Mouse (Mus musculus) megakaryocyte, embryonic 14.5 days (primary cell): ENCODE measurements around the gene Smarcd3. TPM values are rescaled to one million over a fixed set of nuclear protein-coding genes. Genes with fewer than 3 reads are reported as not detected.
A peak's percentile ranks its signal among the peaks of the same experiment; 100 is the strongest.

Experiments
- H3K27me3 ChIP-seq: replicated peaks from 2 replicates; pipeline ENCODE3; 2012; ENCODE audit warnings: inconsistent platforms
- H3K36me3 ChIP-seq: replicated peaks from 2 replicates; pipeline ENCODE3; 2012; ENCODE audit warnings: low read length, inconsistent platforms, mixed read lengths
- H3K4me1 ChIP-seq: 2 replicates; pipeline ENCODE4 v1.6.1; 2012; ENCODE audit warnings: inconsistent platforms
- H3K4me3 ChIP-seq: replicated peaks from 2 replicates; pipeline ENCODE3; 2012; ENCODE audit warnings: moderate library complexity, mild to moderate bottlenecking, inconsistent platforms
- H3K9me3 ChIP-seq: 2 replicates; pipeline ENCODE4 v1.6.1; 2012; ENCODE audit warnings: inconsistent platforms
- FLI1 ChIP-seq: IDR thresholded peaks from 2 replicates; pipeline ENCODE4 v1.6.1; 2012; ENCODE audit warnings: low read length, inconsistent platforms, mixed read lengths
- GATA1 ChIP-seq: IDR thresholded peaks from 3 replicates; pipeline ENCODE4 v1.6.1; 2012; ENCODE audit warnings: mixed read lengths, low read length, inconsistent platforms, borderline replicate concordance
- polyA plus RNA-seq: library from polyadenylated mRNA; stranded (reverse); fragments of >175 nt; gene quantifications from 2 replicates; pipeline ENCODE4 v1.2.3, GENCODE M21; 2012; ENCODE audit warnings: low replicate concordance; ENCODE audit not compliant: insufficient read depth

The Smarcd3 gene
- polyA plus RNA-seq, 1 experiment, result 0.76 TPM

GRCm38 (mm10) chr5:24605321-24605979 is 18.8 kb downstream of the Smarcd3 start:
- H3K36me3 ChIP-seq, result no peaks in the 10 kb centered on the region
- H3K4me3 ChIP-seq, result no peak overlapping the region
- H3K9me3 ChIP-seq, result no peaks in the 10 kb centered on the region
- H3K4me1 ChIP-seq, result peaks cover 33% of the 10 kb centered on the region
- peaks cover 100% of the 10 kb centered on the region for H3K27me3 ChIP-seq
- no peak for TF ChIP-seq GATA1
- no peak for TF ChIP-seq FLI1

DNA sequence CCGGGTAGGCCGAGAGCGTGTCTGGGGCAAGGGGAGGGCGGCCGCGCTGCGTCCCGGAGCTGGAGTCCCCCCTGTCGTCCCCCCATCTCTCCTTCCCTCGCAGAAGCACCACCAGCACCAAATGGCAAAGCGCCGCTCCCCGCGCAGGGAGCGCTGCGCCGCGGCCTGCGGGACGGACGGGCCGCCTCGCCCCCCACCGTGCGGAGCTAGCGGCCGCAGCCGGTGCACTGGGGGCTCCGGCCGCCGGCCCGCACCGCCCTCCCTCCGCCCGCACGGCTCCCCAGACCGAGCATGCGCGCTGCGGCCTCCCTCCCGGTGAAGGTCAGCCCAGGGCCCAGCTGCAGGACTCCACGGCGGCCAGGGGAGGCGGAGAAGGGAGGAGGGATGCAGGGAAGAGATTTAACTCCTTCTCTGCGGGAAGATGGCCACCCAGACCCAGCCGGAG is 19.5 kb downstream of the Smarcd3 start:
- Histone ChIP-seq H3K4me1 (peaks cover 33% of the 10 kb centered on the region), H3K27me3 (peaks cover 99% of the 10 kb centered on the region), H3K9me3 (no peaks in the 10 kb centered on the region), H3K36me3 (no peaks in the 10 kb centered on the region), H3K4me3 (peak overlapping the region; percentile 71)
- TF ChIP-seq FLI1 (no peak), GATA1 (no peak)

- no peaks in the 10 kb centered on the region for H3K36me3 ChIP-seq
- H3K9me3 ChIP-seq, result no peaks in the 10 kb centered on the region
- H3K4me3 ChIP-seq, result peak overlapping the region; percentile 71
- TF ChIP-seq FLI1 (no peak), GATA1 (no peak)
- H3K4me1 ChIP-seq, result peaks cover 33% of the 10 kb centered on the region
- peaks cover 99% of the 10 kb centered on the region for H3K27me3 ChIP-seq
Observed at GRCm38 (mm10) chr5:24604080-24604655, 20.0 kb downstream of the Smarcd3 start.

DNA sequence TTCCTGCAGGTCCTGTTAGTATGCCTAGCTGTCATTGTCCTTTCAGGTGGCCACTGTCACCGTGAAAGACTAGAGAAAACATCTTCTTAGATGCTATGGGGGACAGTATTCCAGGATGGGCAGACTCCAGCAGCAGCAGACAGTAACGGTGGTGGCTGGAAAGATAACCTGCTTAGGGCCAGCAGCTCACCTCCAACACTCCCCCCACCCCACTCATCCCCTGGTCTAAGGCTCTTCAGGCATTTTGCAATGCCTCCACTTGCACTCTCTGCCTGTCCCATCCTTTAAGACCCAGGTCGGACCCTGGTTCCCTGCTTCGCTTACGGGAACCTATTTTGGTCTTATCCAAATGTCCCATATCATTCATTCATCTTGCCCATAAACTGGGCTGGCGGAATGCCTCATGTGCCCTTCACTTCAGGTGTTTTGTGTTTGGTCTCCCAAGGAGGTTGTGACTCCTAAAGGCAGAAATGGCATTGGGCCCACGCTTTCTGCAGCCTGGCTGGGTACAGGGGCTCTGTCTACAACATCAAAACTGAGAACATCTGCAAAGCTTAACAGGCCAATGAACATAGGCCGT is 20.7 kb downstream of the Smarcd3 start:
- TF ChIP-seq FLI1 (no peak), GATA1 (no peak)
- Histone ChIP-seq H3K36me3 (no peaks in the 10 kb centered on the region), H3K4me1 (peaks cover 39% of the 10 kb centered on the region), H3K9me3 (no peaks in the 10 kb centered on the region), H3K4me3 (no peak overlapping the region), H3K27me3 (peaks cover 99% of the 10 kb centered on the region)

GRCm38 (mm10) chr5:24602751-24603343 is 21.4 kb downstream of the Smarcd3 start:
- Histone ChIP-seq H3K9me3 (no peaks in the 10 kb centered on the region), H3K27me3 (peaks cover 99% of the 10 kb centered on the region), H3K36me3 (no peaks in the 10 kb centered on the region), H3K4me1 (peaks cover 46% of the 10 kb centered on the region), H3K4me3 (peak overlapping the region; percentile 87)
- TF ChIP-seq GATA1, result no peak
- no peak for TF ChIP-seq FLI1

DNA sequence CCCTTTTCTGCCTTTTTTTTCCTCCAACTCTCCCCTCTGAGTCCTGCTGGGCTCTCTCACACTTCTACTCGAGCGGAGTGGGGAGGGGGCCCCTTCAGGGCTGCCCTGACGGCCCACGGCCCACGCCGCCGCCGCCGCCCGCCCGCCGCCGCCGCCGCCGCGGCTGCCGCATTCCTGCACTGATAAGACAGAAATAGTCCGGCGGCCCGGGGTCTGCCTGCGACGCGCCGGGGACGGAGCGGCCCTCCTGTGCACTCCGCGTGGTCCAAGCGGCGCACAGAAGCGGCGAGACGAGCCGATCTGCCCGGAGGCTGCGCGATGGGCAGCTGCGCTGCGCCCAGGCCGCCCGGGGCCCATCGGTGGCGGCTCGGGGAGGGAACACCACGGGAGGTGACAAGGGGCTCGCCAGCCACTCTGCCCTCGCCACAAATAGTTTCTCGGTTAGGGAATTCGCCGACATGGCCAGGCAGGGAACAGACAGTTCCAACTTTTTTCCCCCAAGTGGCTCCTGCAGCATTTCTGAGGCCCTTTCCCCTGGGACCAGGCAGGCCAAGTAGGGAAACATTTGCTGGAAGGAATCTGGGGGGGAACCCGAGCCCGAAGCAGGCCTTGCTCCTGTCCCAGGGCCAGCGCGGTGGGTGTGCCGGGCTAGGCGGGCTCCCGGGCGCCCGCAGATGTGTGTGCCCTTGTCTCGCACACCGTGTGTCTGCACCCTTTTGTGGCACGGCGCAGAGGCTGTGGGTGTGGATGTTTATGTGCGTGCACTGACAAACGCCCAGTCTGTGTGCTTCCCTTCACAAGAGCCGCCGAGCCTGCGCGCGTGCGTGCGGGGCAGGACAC is 22.1 kb downstream of the Smarcd3 start:
- peaks cover 93% of the 10 kb centered on the region for H3K27me3 ChIP-seq
- TF ChIP-seq FLI1 (no peak), GATA1 (no peak)
- H3K4me1 ChIP-seq, result peaks cover 50% of the 10 kb centered on the region
- no peaks in the 10 kb centered on the region for H3K9me3 ChIP-seq
- no peaks in the 10 kb centered on the region for H3K36me3 ChIP-seq
- H3K4me3 ChIP-seq, result peak overlapping the region; percentile 87

DNA sequence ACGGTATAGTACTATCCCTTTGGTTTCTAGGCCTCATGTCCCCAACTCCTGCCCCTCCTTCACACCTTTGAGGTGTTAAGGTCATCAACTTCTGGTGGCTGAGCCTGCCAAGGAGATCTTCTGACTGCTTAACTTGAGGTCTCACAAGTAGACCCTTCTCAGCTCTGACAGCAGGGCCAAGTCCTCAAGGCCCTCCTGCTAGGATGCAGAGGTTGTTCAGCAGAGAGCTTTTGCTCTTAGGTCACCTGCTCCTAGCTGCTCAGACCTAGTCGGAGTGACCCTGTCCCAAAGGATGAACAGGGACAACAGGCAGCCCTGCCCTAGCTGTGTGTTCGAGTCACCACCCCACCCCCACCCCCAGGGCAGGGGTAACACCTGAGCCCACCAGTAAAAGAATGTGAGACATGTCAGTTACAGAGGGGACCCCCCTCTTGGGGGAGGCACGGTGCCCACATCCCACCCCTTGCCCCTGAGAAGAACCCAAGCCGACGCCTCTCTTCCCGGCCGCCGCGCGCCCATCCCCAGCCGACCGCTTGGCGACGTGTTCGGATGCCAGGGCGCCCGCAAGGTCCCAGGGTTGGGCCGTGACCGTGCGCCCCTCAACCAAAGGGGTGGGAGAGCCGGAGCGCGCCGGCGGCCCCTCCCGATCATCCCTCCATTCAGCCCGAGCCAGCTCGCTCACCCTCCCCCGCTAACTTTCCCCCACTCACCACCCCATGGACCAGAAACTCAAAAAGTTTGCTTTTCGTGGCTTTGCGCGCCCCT is 23.0 kb downstream of the Smarcd3 start:
- Histone ChIP-seq H3K4me1 (peaks cover 59% of the 10 kb centered on the region), H3K36me3 (peaks cover under 1% of the 10 kb centered on the region), H3K27me3 (peaks cover 84% of the 10 kb centered on the region), H3K4me3 (peak overlapping the region; percentile 87), H3K9me3 (no peaks in the 10 kb centered on the region)
- no peak for TF ChIP-seq FLI1
- no peak for TF ChIP-seq GATA1

DNA sequence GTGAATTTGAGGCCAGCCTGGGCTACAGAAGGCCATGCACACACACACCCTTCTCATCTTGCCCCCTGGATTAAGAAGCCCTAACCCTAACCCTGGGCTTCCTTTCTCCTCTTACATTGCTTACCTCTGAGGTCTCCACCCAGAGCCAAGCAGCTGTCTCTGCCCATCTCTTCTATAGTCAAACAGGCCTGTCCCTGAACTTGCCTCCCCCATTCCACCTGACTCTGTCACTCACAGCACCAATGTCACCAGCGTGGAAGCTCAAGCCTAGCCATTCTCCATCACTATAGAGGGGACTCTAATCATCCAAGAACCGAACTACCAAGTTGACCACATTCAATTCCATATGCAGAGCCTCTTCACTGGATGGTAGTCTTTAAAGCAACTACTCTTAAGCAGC is 24.0 kb downstream of the Smarcd3 start:
- Histone ChIP-seq H3K4me3 (no peak overlapping the region), H3K4me1 (peaks cover 66% of the 10 kb centered on the region), H3K36me3 (peaks cover 9% of the 10 kb centered on the region), H3K9me3 (no peaks in the 10 kb centered on the region), H3K27me3 (peaks cover 74% of the 10 kb centered on the region)
- TF ChIP-seq FLI1 (no peak), GATA1 (no peak)

DNA sequence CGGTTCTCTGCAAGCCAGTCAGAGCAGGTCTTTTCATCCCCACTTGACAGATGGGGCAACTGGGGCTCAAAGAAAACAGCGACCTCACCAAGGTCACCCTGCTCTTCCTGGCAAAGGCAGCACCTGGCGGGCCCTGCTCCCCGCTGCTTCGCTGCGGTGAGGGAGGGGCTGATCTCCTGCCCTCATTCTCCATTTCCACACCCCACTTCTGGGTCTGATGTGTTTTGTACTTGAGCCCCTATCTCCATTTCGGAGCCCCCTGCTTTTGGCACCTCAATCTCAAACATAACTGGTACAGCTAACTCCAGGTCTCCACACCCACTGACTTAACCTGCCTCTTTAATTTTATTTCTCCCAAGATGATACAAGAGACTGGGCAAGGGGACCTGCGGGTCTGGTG is 25.1 kb downstream of the Smarcd3 start:
- H3K4me3 ChIP-seq, result no peak overlapping the region
- no peaks in the 10 kb centered on the region for H3K9me3 ChIP-seq
- H3K4me1 ChIP-seq, result peaks cover 57% of the 10 kb centered on the region
- H3K36me3 ChIP-seq, result peaks cover 20% of the 10 kb centered on the region
- TF ChIP-seq FLI1 (no peak), GATA1 (no peak)
- H3K27me3 ChIP-seq, result peaks cover 63% of the 10 kb centered on the region
